Mouse (Mus musculus): Measurements from ENCODE around the gene Dnase2a. TPM values are rescaled to one million over a fixed set of nuclear protein-coding genes. Genes with fewer than 3 reads are reported as not detected.

Gene Dnase2a
- total RNA-seq, 2 experiments from 2014 or later, result 16.8 to 73.5 TPM

- peak; percentile 40 for ATAC-seq (replicated peaks; ENCODE audit: poor library complexity)
Observed at GRCm38 (mm10) chr8:84969241-84970134, 61.1 kb downstream of the Dnase2a start, which contains the start of the genes Gm49661, Prdx2 and Rnaseh2a. Gene Gm49661 (minus strand): TSS chr8:84969433. Gene Prdx2 (plus strand): TSS chr8:84969587. Gene Rnaseh2a (minus strand): TSS chr8:84969767.

- no peak for ATAC-seq (replicated peaks; ENCODE audit: poor library complexity)
Observed at GRCm38 (mm10) chr8:84970135-84970790, 61.9 kb downstream of the Dnase2a start.

- peak; percentile 55 for ATAC-seq (replicated peaks; ENCODE audit: poor library complexity)
Observed at GRCm38 (mm10) chr8:84970913-84971312, 62.6 kb downstream of the Dnase2a start.

Other genes starting within 250 kb of the Dnase2a start
Only the 30 nearest of the 33 such genes appear.
- 71.6 and 77.1 TPM in 2 replicates for gene Nacc1, start 220.7 kb upstream of the Dnase2a start, total RNA-seq (2015)
- gene Nacc1, start 220.7 kb upstream of the Dnase2a start, total RNA-seq (2017), result 50.9 and 53.5 TPM in 2 replicates
- 56.3 and 72.0 TPM in 2 replicates for gene Lyl1, start 207.1 kb upstream of the Dnase2a start, total RNA-seq (2015)
- 58.0 and 65.6 TPM in 2 replicates for gene Lyl1, start 207.1 kb upstream of the Dnase2a start, total RNA-seq (2017)
- gene G430095P16Rik, start 185.6 kb upstream of the Dnase2a start, total RNA-seq (2015), result 12.2 and 15.2 TPM in 2 replicates
- gene G430095P16Rik, start 185.6 kb upstream of the Dnase2a start, total RNA-seq (2017), result 3.7 and 8.5 TPM in 2 replicates
- 44.4 and 46.9 TPM in 2 replicates for gene Nfix, start 108.2 kb upstream of the Dnase2a start, total RNA-seq (2015)
- gene Nfix, start 108.2 kb upstream of the Dnase2a start, total RNA-seq (2017), result 12.0 and 15.7 TPM in 2 replicates
- gene Dand5, start 85.7 kb upstream of the Dnase2a start, total RNA-seq (2015), result 2.2 and 2.4 TPM in 2 replicates
- 1.7 and 4.0 TPM in 2 replicates for gene Dand5, start 85.7 kb upstream of the Dnase2a start, total RNA-seq (2017)
- 21.4 and 21.9 TPM in 2 replicates for gene Gadd45gip1, start 77.0 kb upstream of the Dnase2a start, total RNA-seq (2015)
- gene Gadd45gip1, start 77.0 kb upstream of the Dnase2a start, total RNA-seq (2017), result 51.2 and 57.4 TPM in 2 replicates
- 30.2 and 34.4 TPM in 2 replicates for gene Rad23a, start 67.9 kb upstream of the Dnase2a start, total RNA-seq (2015)
- gene Rad23a, start 67.9 kb upstream of the Dnase2a start, total RNA-seq (2017), result 26.2 and 26.3 TPM in 2 replicates
- 1,060 and 1,133 TPM in 2 replicates for gene Calr, start 61.6 kb upstream of the Dnase2a start, total RNA-seq (2015)
- gene Calr, start 61.6 kb upstream of the Dnase2a start, total RNA-seq (2017), result 4,756 and 5,574 TPM in 2 replicates
- 33.3 and 51.2 TPM in 2 replicates for gene Farsa, start 51.6 kb upstream of the Dnase2a start, total RNA-seq (2015)
- 173 and 193 TPM in 2 replicates for gene Farsa, start 51.6 kb upstream of the Dnase2a start, total RNA-seq (2017)
- gene Syce2, start 36.4 kb upstream of the Dnase2a start, total RNA-seq (2015), result 248 and 250 TPM in 2 replicates
- 130 and 139 TPM in 2 replicates for gene Syce2, start 36.4 kb upstream of the Dnase2a start, total RNA-seq (2017)
- 17.4 and 19.0 TPM in 2 replicates for gene Gcdh, start 14.6 kb upstream of the Dnase2a start, total RNA-seq (2015)
- 27.8 TPM in 2 replicates for gene Gcdh, start 14.6 kb upstream of the Dnase2a start, total RNA-seq (2017)
- gene Klf1, start 6.6 kb upstream of the Dnase2a start, total RNA-seq (2015), result 12.3 and 22.4 TPM in 2 replicates
- 14.0 and 30.8 TPM in 2 replicates for gene Klf1, start 6.6 kb upstream of the Dnase2a start, total RNA-seq (2017)
- not detected in 2 replicates for gene Mast1, start 28.8 kb downstream of the Dnase2a start, total RNA-seq (2015)
- 0.03 TPM in 1 of 2 replicates, not detected in the other for gene Mast1, start 28.8 kb downstream of the Dnase2a start, total RNA-seq (2017)
- gene Rtbdn, start 38.4 kb downstream of the Dnase2a start, total RNA-seq (2015), result not detected in 2 replicates
- gene Rtbdn, start 38.4 kb downstream of the Dnase2a start, total RNA-seq (2017), result not detected in 2 replicates
- gene Gm49661, start 60.9 kb downstream of the Dnase2a start, total RNA-seq (2015), result not detected in 2 replicates
- gene Gm49661, start 60.9 kb downstream of the Dnase2a start, total RNA-seq (2017), result not detected in 2 replicates
- 266 and 310 TPM in 2 replicates for gene Prdx2, start 61.0 kb downstream of the Dnase2a start, total RNA-seq (2015)
- 340 and 388 TPM in 2 replicates for gene Prdx2, start 61.0 kb downstream of the Dnase2a start, total RNA-seq (2017)
- 136 and 178 TPM in 2 replicates for gene Rnaseh2a, start 61.2 kb downstream of the Dnase2a start, total RNA-seq (2015)
- gene Rnaseh2a, start 61.2 kb downstream of the Dnase2a start, total RNA-seq (2017), result 109 and 162 TPM in 2 replicates
- gene Junb, start 70.2 kb downstream of the Dnase2a start, total RNA-seq (2015), result 14.7 and 26.1 TPM in 2 replicates
- 38.9 and 57.5 TPM in 2 replicates for gene Junb, start 70.2 kb downstream of the Dnase2a start, total RNA-seq (2017)
- gene Hook2, start 82.0 kb downstream of the Dnase2a start, total RNA-seq (2015), result 1.9 and 3.8 TPM in 2 replicates
- gene Hook2, start 82.0 kb downstream of the Dnase2a start, total RNA-seq (2017), result 7.2 and 8.5 TPM in 2 replicates
- not detected in 2 replicates for gene Best2, start 106.0 kb downstream of the Dnase2a start, total RNA-seq (2015)
- gene Best2, start 106.0 kb downstream of the Dnase2a start, total RNA-seq (2017), result not detected in 2 replicates
- 68.4 and 69.0 TPM in 2 replicates for gene Asna1, start 116.7 kb downstream of the Dnase2a start, total RNA-seq (2015)
- gene Asna1, start 116.7 kb downstream of the Dnase2a start, total RNA-seq (2017), result 78.2 and 83.7 TPM in 2 replicates
- 132 and 138 TPM in 2 replicates for gene Trir, start 118.3 kb downstream of the Dnase2a start, total RNA-seq (2015)
- 212 and 224 TPM in 2 replicates for gene Trir, start 118.3 kb downstream of the Dnase2a start, total RNA-seq (2017)
- 16.2 and 16.7 TPM in 2 replicates for gene Tnpo2, start 128.4 kb downstream of the Dnase2a start, total RNA-seq (2015)
- 20.4 and 22.0 TPM in 2 replicates for gene Tnpo2, start 128.4 kb downstream of the Dnase2a start, total RNA-seq (2017)
- gene Fbxw9, start 151.5 kb downstream of the Dnase2a start, total RNA-seq (2015), result 4.4 and 4.9 TPM in 2 replicates
- gene Fbxw9, start 151.5 kb downstream of the Dnase2a start, total RNA-seq (2017), result 3.2 and 3.5 TPM in 2 replicates
- not detected in 2 replicates for gene Gm5741, start 159.4 kb downstream of the Dnase2a start, total RNA-seq (2015)
- gene Gm5741, start 159.4 kb downstream of the Dnase2a start, total RNA-seq (2017), result not detected in 2 replicates
- gene Dhps, start 163.2 kb downstream of the Dnase2a start, total RNA-seq (2015), result 60.4 and 69.7 TPM in 2 replicates
- 24.6 and 24.7 TPM in 2 replicates for gene Dhps, start 163.2 kb downstream of the Dnase2a start, total RNA-seq (2017)
- gene Wdr83os, start 172.2 kb downstream of the Dnase2a start, total RNA-seq (2015), result 159 and 193 TPM in 2 replicates
- gene Wdr83os, start 172.2 kb downstream of the Dnase2a start, total RNA-seq (2017), result 40.3 and 41.4 TPM in 2 replicates
- gene Wdr83, start 172.7 kb downstream of the Dnase2a start, total RNA-seq (2015), result 33.1 and 44.3 TPM in 2 replicates
- 23.5 and 33.7 TPM in 2 replicates for gene Wdr83, start 172.7 kb downstream of the Dnase2a start, total RNA-seq (2017)
- gene Man2b1, start 174.7 kb downstream of the Dnase2a start, total RNA-seq (2015), result 86.9 and 95.2 TPM in 2 replicates
- 60.2 and 69.6 TPM in 2 replicates for gene Man2b1, start 174.7 kb downstream of the Dnase2a start, total RNA-seq (2017)
- gene Zfp791, start 214.5 kb downstream of the Dnase2a start, total RNA-seq (2015), result not detected in 2 replicates
- gene Zfp791, start 214.5 kb downstream of the Dnase2a start, total RNA-seq (2017), result not detected in 2 replicates